Mouse (Mus musculus) erythroblast, embryonic 14.5 days (primary cell): ENCODE measurements at regions not wholly inside any gene's neighbourhood (a gene's known extent, or its start where the extent isn't known, plus 50 kb on each side); places are given as distances from the start of the nearest gene placed in this dataset.

Experiments used
- GATA1 ChIP-seq: IDR thresholded peaks from 2 replicates; pipeline ENCODE4 v1.6.1; 2012; ENCODE audit warnings: low read length, inconsistent platforms, mixed read lengths
- TAL1 ChIP-seq: IDR thresholded peaks from 3 replicates; pipeline ENCODE4 v1.6.1; 2012; ENCODE audit warnings: low read length, inconsistent platforms, mixed read lengths

GRCm38 (mm10) chr5:128499488-128499887 lies 66.6 kb upstream of the Tmem132d start:
- TF ChIP-seq GATA1: no peak
- TF ChIP-seq TAL1: no peak
